Mouse (Mus musculus): Measurements from ENCODE around the gene Agbl1. TPM values are rescaled to one million over a fixed set of nuclear protein-coding genes. Genes with fewer than 3 reads are reported as not detected.

Agbl1 gene
- polyA plus RNA-seq, 1 experiment, result not detected

DNA sequence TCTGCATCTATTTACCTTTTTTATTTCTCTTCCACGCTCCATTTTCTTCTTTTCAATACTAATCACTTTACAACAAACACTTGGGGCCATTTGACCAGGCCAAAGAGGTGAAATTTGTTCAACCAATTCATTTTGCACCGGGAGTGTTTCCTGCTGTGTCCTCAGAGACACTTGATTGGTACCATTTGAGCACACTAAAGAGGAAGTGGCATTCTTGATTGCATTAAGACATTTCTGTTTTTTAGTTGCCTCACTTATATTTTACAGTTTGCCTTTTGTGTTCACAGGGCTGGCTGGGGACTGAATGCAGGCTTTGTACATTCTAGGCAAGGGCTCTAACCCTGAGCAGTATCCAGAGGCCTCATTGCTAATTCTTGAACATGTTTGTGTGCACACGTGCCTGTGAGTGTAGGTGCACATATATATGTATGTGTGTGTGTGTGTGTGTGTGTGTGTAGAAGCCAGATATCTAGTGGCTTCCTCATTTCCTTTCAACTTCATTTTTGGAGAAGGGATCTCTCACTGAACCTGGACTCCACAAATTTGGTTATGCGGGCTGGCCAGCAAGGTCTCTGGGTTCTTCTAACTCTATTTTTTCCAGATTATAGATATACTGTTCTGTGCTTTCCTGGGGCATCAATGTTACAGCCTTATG, 182.4 kb downstream of the Agbl1 start:
- no peaks in the 10 kb centered on the region for H3K36me3 ChIP-seq (ENCODE audit: control insufficient read depth, insufficient read depth)
- no peaks in the 10 kb centered on the region for H3K27me3 ChIP-seq (ENCODE audit: control insufficient read depth, insufficient read depth, insufficient read length)
- no peak overlapping the region for H3ac ChIP-seq (ENCODE audit: control insufficient read depth, insufficient read length, low read depth)
- H3K79me3 ChIP-seq (ENCODE audit: low read depth), result no peaks in the 10 kb centered on the region
- H3K79me2 ChIP-seq (ENCODE audit: control insufficient read depth, insufficient read depth), result no peaks in the 10 kb centered on the region
- no peak for TF ChIP-seq MYOG (IDR thresholded peaks at IDR 0.05; ENCODE audit: control insufficient read depth, extremely low read depth, insufficient read length)
- TF ChIP-seq FOSL1 (IDR thresholded peaks at IDR 0.05; ENCODE audit: insufficient read depth, low read length, poor library complexity, severe bottlenecking), result no peak
- TF ChIP-seq MAX (IDR thresholded peaks at IDR 0.05), result no peak
- H3K4me3 ChIP-seq (ENCODE audit: insufficient read depth, poor library complexity, severe bottlenecking), result no peak overlapping the region

DNA sequence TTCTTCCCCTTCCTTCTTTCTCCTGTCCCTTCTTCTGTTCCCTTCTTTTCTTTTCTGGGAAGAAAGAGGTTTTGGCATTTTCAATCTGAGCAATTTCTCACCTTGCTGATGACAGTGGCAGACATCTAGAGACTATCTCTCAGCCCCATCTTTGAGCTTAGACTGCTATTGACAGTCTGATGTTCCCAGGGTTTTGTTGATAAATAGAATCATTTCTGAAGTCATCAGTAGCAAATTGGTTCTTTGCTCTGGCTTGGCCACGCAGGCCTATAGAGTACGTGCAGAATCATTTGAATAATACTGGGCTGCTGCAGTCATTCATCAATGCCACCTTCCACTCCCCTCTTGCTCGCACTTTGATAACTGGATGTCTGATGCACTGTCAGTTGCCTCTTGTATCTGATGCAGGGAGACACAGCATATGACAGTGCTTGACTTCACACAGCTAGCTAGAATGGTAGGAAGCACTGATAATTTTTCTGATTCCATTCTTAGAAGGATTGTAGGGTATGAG, 186.5 kb downstream of the Agbl1 start:
- Histone ChIP-seq H3K36me3 (ENCODE audit: control insufficient read depth, insufficient read depth) (no peaks in the 10 kb centered on the region), H3ac (ENCODE audit: control insufficient read depth, insufficient read length, low read depth) (no peak overlapping the region), H3K27me3 (ENCODE audit: control insufficient read depth, insufficient read depth, insufficient read length) (no peaks in the 10 kb centered on the region), H3K4me3 (ENCODE audit: insufficient read depth, poor library complexity, severe bottlenecking) (no peak overlapping the region), H3K79me2 (ENCODE audit: control insufficient read depth, insufficient read depth) (no peaks in the 10 kb centered on the region), H3K79me3 (ENCODE audit: low read depth) (no peaks in the 10 kb centered on the region)
- TF ChIP-seq MAX (IDR thresholded peaks at IDR 0.05), result no peak
- no peak for TF ChIP-seq MYOG (IDR thresholded peaks at IDR 0.05; ENCODE audit: control insufficient read depth, extremely low read depth, insufficient read length)
- TF ChIP-seq CEBPB (IDR thresholded peaks at IDR 0.05; ENCODE audit: low read depth), result no peak

DNA sequence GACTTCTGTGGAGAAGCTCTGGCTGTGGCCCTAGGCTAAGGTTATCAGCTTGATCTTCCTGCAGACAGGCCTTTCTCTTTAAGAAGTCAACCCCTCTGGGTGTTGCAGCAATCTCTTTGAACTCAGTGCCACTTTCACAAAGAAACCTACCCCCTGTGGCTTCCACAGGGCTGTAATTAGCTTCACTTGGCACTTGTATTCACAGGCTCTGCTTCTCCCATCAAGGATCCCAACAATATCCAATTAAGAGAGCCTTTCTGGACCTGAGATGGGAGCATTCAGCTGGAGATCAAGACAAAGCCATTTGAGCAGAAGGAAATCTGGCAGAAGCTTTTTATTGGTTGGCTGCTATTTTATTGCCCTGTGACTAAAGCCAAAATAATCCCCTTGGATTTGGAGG, 208.9 kb downstream of the Agbl1 start:
- no peak overlapping the region for H3ac ChIP-seq (ENCODE audit: control insufficient read depth, insufficient read length, low read depth)
- H3K79me3 ChIP-seq (ENCODE audit: low read depth), result no peaks in the 10 kb centered on the region
- H3K27me3 ChIP-seq (ENCODE audit: control insufficient read depth, insufficient read depth, insufficient read length), result no peaks in the 10 kb centered on the region
- no peak overlapping the region for H3K4me3 ChIP-seq (ENCODE audit: insufficient read depth, poor library complexity, severe bottlenecking)
- H3K36me3 ChIP-seq (ENCODE audit: control insufficient read depth, insufficient read depth), result no peaks in the 10 kb centered on the region
- no peaks in the 10 kb centered on the region for H3K79me2 ChIP-seq (ENCODE audit: control insufficient read depth, insufficient read depth)
- no peak for TF ChIP-seq CTCF (IDR thresholded peaks at IDR 0.05; ENCODE audit: control insufficient read depth, insufficient read depth, insufficient read length)
- no peak for TF ChIP-seq MYOD1 (IDR thresholded peaks at IDR 0.05; ENCODE audit: control insufficient read depth, insufficient read length, low read depth)
- no peak for TF ChIP-seq FOSL1 (IDR thresholded peaks at IDR 0.05; ENCODE audit: insufficient read depth, low read length, poor library complexity, severe bottlenecking)
- TF ChIP-seq USF1 (IDR thresholded peaks at IDR 0.05; ENCODE audit: low read depth), result no peak
- no peak for TF ChIP-seq MYOG (IDR thresholded peaks at IDR 0.05; ENCODE audit: control insufficient read depth, extremely low read depth, insufficient read length)

DNA sequence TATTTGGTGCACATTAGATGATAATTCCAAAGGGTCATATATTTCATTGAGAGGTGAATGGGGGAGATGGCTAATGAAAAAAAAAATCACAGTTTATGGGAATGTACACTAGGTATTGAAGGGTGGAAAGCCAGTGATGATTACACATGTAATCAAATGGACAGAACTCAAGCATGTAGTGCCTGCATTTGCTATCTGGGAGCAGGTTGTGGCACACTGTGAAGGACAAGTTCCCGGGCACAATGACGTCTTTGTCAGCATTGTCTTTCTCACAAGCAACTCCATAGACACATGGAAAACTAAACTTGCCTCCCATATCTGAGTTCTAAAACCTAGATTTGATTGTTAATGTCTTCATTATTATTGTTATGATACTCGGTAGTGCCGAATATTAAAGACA, 209.3 kb downstream of the Agbl1 start:
- no peak for TF ChIP-seq MYOG (IDR thresholded peaks at IDR 0.05; ENCODE audit: control insufficient read depth, extremely low read depth, insufficient read length)
- no peak for TF ChIP-seq MYOD1 (IDR thresholded peaks at IDR 0.05; ENCODE audit: control insufficient read depth, insufficient read length, low read depth)
- no peak for TF ChIP-seq CTCF (IDR thresholded peaks at IDR 0.05; ENCODE audit: control insufficient read depth, insufficient read depth, insufficient read length)
- TF ChIP-seq FOSL1 (IDR thresholded peaks at IDR 0.05; ENCODE audit: insufficient read depth, low read length, poor library complexity, severe bottlenecking), result no peak
- TF ChIP-seq USF1 (IDR thresholded peaks at IDR 0.05; ENCODE audit: low read depth), result no peak
- no peak for TF ChIP-seq MAX (IDR thresholded peaks at IDR 0.05)
- no peak for TF ChIP-seq CEBPB (IDR thresholded peaks at IDR 0.05; ENCODE audit: low read depth)
- H3K36me3 ChIP-seq (ENCODE audit: control insufficient read depth, insufficient read depth), result no peaks in the 10 kb centered on the region
- no peak overlapping the region for H3K4me3 ChIP-seq (ENCODE audit: insufficient read depth, poor library complexity, severe bottlenecking)
- no peak overlapping the region for H3ac ChIP-seq (ENCODE audit: control insufficient read depth, insufficient read length, low read depth)
- no peaks in the 10 kb centered on the region for H3K79me2 ChIP-seq (ENCODE audit: control insufficient read depth, insufficient read depth)
- H3K27me3 ChIP-seq (ENCODE audit: control insufficient read depth, insufficient read depth, insufficient read length), result no peaks in the 10 kb centered on the region
- H3K79me3 ChIP-seq (ENCODE audit: low read depth), result no peaks in the 10 kb centered on the region

DNA sequence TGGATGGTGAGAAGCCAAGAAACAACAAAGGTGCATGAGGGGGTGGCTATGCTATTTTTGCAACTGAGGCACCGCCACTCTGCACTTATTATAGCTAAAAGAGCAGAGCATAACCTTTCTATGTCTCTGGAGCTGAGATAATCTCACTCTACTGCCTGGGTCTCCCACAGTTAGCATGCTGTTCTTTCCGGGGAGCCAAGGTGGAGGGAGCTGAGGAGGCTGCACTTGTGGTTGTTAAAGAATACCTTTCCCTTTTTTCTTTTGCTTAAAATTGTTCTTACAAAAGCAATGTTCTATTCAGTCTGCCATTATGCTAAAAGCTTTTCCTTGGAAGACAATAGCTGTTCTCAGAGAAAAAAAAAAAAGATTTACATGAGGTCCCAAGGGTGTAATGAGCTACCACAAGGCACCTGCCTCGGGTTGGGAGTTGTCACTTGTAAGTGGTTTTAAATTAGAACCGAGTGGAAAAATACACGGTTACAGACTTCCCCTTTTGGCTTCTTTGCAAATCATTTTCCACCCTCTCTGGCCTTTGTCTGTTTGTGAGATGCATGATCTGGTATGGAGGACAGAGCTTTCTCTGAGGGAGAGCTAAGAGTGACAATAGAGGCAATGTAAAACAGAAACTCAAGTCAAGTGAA, 232.8 kb downstream of the Agbl1 start:
- no peak for TF ChIP-seq CTCF (IDR thresholded peaks at IDR 0.05; ENCODE audit: control insufficient read depth, insufficient read depth, insufficient read length)
- no peak for TF ChIP-seq MAX (IDR thresholded peaks at IDR 0.05)
- TF ChIP-seq USF1 (IDR thresholded peaks at IDR 0.05; ENCODE audit: low read depth), result no peak
- TF ChIP-seq MYOG (IDR thresholded peaks at IDR 0.05; ENCODE audit: control insufficient read depth, extremely low read depth, insufficient read length), result no peak
- TF ChIP-seq MYOD1 (IDR thresholded peaks at IDR 0.05; ENCODE audit: control insufficient read depth, insufficient read length, low read depth), result no peak
- no peak for TF ChIP-seq CEBPB (IDR thresholded peaks at IDR 0.05; ENCODE audit: low read depth)
- no peak for TF ChIP-seq FOSL1 (IDR thresholded peaks at IDR 0.05; ENCODE audit: insufficient read depth, low read length, poor library complexity, severe bottlenecking)
- Histone ChIP-seq H3K79me3 (ENCODE audit: low read depth) (no peaks in the 10 kb centered on the region), H3ac (ENCODE audit: control insufficient read depth, insufficient read length, low read depth) (no peak overlapping the region), H3K4me3 (ENCODE audit: insufficient read depth, poor library complexity, severe bottlenecking) (no peak overlapping the region), H3K36me3 (ENCODE audit: control insufficient read depth, insufficient read depth) (no peaks in the 10 kb centered on the region), H3K79me2 (ENCODE audit: control insufficient read depth, insufficient read depth) (no peaks in the 10 kb centered on the region), H3K27me3 (ENCODE audit: control insufficient read depth, insufficient read depth, insufficient read length) (no peaks in the 10 kb centered on the region)

DNA sequence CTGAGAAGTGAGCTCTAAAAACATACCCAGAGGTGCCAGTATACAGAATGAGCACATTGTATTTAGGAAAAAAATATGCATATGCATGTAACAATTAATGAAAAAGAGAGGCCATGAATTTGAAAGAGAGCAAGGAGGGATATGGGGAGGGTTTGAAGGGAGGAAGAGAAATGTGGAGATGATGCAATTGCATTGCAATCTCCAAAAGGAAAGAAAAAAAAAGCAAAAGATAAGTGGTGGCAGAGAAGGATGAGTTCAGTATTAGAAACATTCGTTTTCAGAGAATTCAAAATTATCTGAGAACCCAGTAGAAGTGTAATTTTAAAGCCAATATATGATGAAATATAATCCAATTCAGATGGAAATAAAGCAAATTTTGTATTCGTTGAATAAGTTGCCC, 236.7 kb downstream of the Agbl1 start:
- no peaks in the 10 kb centered on the region for H3K79me2 ChIP-seq (ENCODE audit: control insufficient read depth, insufficient read depth)
- no peaks in the 10 kb centered on the region for H3K27me3 ChIP-seq (ENCODE audit: control insufficient read depth, insufficient read depth, insufficient read length)
- TF ChIP-seq USF1 (IDR thresholded peaks at IDR 0.05; ENCODE audit: low read depth), result no peak
- no peak for TF ChIP-seq FOSL1 (IDR thresholded peaks at IDR 0.05; ENCODE audit: insufficient read depth, low read length, poor library complexity, severe bottlenecking)
- TF ChIP-seq MYOG (IDR thresholded peaks at IDR 0.05; ENCODE audit: control insufficient read depth, extremely low read depth, insufficient read length), result no peak
- no peak for TF ChIP-seq CEBPB (IDR thresholded peaks at IDR 0.05; ENCODE audit: low read depth)
- no peak for TF ChIP-seq CTCF (IDR thresholded peaks at IDR 0.05; ENCODE audit: control insufficient read depth, insufficient read depth, insufficient read length)
- TF ChIP-seq MAX (IDR thresholded peaks at IDR 0.05), result no peak
- no peak for TF ChIP-seq MYOD1 (IDR thresholded peaks at IDR 0.05; ENCODE audit: control insufficient read depth, insufficient read length, low read depth)
- H3ac ChIP-seq (ENCODE audit: control insufficient read depth, insufficient read length, low read depth), result no peak overlapping the region
- H3K4me3 ChIP-seq (ENCODE audit: insufficient read depth, poor library complexity, severe bottlenecking), result no peak overlapping the region
- no peaks in the 10 kb centered on the region for H3K79me3 ChIP-seq (ENCODE audit: low read depth)
- no peaks in the 10 kb centered on the region for H3K36me3 ChIP-seq (ENCODE audit: control insufficient read depth, insufficient read depth)

Data from C2C12 (cell line).